Mouse (Mus musculus): Measurements from ENCODE around the gene Pam.

- TF ChIP-seq CTCF (IDR thresholded peaks at IDR 0.05; ENCODE audit: low read depth, low read length) (no peak), POLR2A (IDR thresholded peaks at IDR 0.05; ENCODE audit: extremely low read depth, insufficient read depth, low read length) (no peak)
These were observed 194.8 kb downstream of the Pam start for GRCm38 (mm10) chr1:97900559-97901153.
